Mouse (Mus musculus) CH12.LX (cell line): ENCODE measurements around the gene Tmco5. TPM values are rescaled to one million over a fixed set of nuclear protein-coding genes. Genes with fewer than 3 reads are reported as not detected.

ENCODE experiments used
- DNase-seq: peaks from one replicate; pipeline ENCODE4 v3.0.0-alpha.2; 2013; ENCODE audit errors: extremely low read depth
- H3K27ac ChIP-seq: 2 replicates; pipeline ENCODE4 v1.5.1; 2012; ENCODE audit warnings: low read depth, mild to moderate bottlenecking, control low read depth, moderate library complexity; ENCODE audit not compliant: insufficient read depth
- H3K27me3 ChIP-seq: replicated peaks from 2 replicates; pipeline ENCODE3; 2012; ENCODE audit warnings: inconsistent platforms
- H3K36me3 ChIP-seq, 2 experiments: replicated peaks in 1 of 2; 2 replicates each; pipeline versions ENCODE3 to v1.6.1; 2012; ENCODE audit warnings: inconsistent platforms in 1 of 2, low read length in 1 of 2, mild to moderate bottlenecking in 1 of 2, mixed read lengths in 1 of 2, moderate library complexity in 1 of 2; ENCODE audit not compliant: control insufficient read depth in 1 of 2, insufficient read depth in 1 of 2
- H3K4me1 ChIP-seq, 2 experiments: 2 replicates each; pipeline ENCODE4 v1.6.1; 2012; ENCODE audit warnings: inconsistent platforms in 1 of 2, moderate library complexity in 1 of 2; ENCODE audit not compliant: insufficient read depth in 2 of 2, control insufficient read depth in 1 of 2
- H3K4me2 ChIP-seq: 2 replicates; pipeline ENCODE4 v1.6.1; 2012; ENCODE audit warnings: low read depth, mild to moderate bottlenecking, control low read depth; ENCODE audit not compliant: poor library complexity, insufficient read depth, severe bottlenecking
- H3K4me3 ChIP-seq, 3 experiments: fragments of 150-350 bp in 1 of 3; sonication (generic) in 1 of 3; replicated peaks in 1 of 3; 2 replicates each; pipeline versions ENCODE3 to v1.5.1; 2011 to 2012; ENCODE audit warnings: low read depth in 2 of 3, low read length in 2 of 3, mild to moderate bottlenecking in 2 of 3, moderate library complexity in 2 of 3, control low read depth in 1 of 3, improper control_type of control experiment in 1 of 3, inconsistent platforms in 1 of 3, mixed read lengths in 1 of 3; ENCODE audit not compliant: poor library complexity in 1 of 3
- H3K79me2 ChIP-seq: replicated peaks from 2 replicates; pipeline ENCODE4 v1.6.1; 2012; ENCODE audit warnings: mild to moderate bottlenecking, moderate library complexity; ENCODE audit not compliant: control insufficient read depth, poor library complexity, insufficient read depth, severe bottlenecking; ENCODE audit errors: extremely low read depth
- H3K9ac ChIP-seq: 2 replicates; pipeline ENCODE4 v1.6.1; 2012; ENCODE audit warnings: low read depth, mild to moderate bottlenecking, control low read depth, moderate library complexity; ENCODE audit not compliant: insufficient read depth
- H3K9me3 ChIP-seq: replicated peaks from 2 replicates; pipeline ENCODE3; 2012; ENCODE audit warnings: low read length, inconsistent platforms, mixed read lengths
- BHLHE40 ChIP-seq: IDR thresholded peaks from 2 replicates; pipeline ENCODE4 v1.6.1; 2011; ENCODE audit warnings: mild to moderate bottlenecking, low read depth, low read length, improper control_type of control experiment
- CHD2 ChIP-seq: IDR thresholded peaks from 2 replicates; pipeline ENCODE4 v1.6.1; 2011; ENCODE audit warnings: low read length, improper control_type of control experiment
- CTCF ChIP-seq, 2 experiments: IDR thresholded peaks in 1 of 2; conservative IDR thresholded peaks in 1 of 2; 2 replicates each; pipeline ENCODE4 v1.5.1; 2011 to 2012; ENCODE audit warnings: low read depth in 2 of 2, low read length in 2 of 2, improper control_type of control experiment in 1 of 2, inconsistent platforms in 1 of 2, mild to moderate bottlenecking in 1 of 2, moderate library complexity in 1 of 2
- EP300 ChIP-seq: IDR thresholded peaks from 2 replicates; pipeline ENCODE4 v1.6.1; 2011; ENCODE audit warnings: low read length, improper control_type of control experiment
- ETS1 ChIP-seq: conservative IDR thresholded peaks from 2 replicates; pipeline ENCODE4 v1.6.1; 2012; ENCODE audit warnings: low read depth, mild to moderate bottlenecking, inconsistent platforms, low read length, improper control_type of control experiment, moderate library complexity
- GABPA ChIP-seq: IDR thresholded peaks from 2 replicates; pipeline ENCODE4 v1.6.1; 2012; ENCODE audit warnings: low read depth, low read length, improper control_type of control experiment, inconsistent platforms; ENCODE audit not compliant: insufficient replicate concordance
- HCFC1 ChIP-seq: IDR thresholded peaks from 2 replicates; pipeline ENCODE4 v1.6.1; 2012; ENCODE audit warnings: low read depth, mild to moderate bottlenecking, inconsistent platforms, low read length, improper control_type of control experiment
- IRF4 ChIP-seq: IDR thresholded peaks from 2 replicates; pipeline ENCODE4 v1.6.1; 2014; ENCODE audit warnings: low read depth, mild to moderate bottlenecking, inconsistent platforms, low read length, improper control_type of control experiment
- JUN ChIP-seq: IDR thresholded peaks from 2 replicates; pipeline ENCODE4 v1.6.1; 2011; ENCODE audit warnings: low read depth, mild to moderate bottlenecking, low read length, improper control_type of control experiment, moderate library complexity; ENCODE audit not compliant: insufficient read depth
- JUND ChIP-seq: conservative IDR thresholded peaks from 2 replicates; pipeline ENCODE4 v1.6.1; 2011; ENCODE audit warnings: low read depth, low read length, improper control_type of control experiment
- KAT2A ChIP-seq: IDR thresholded peaks from 2 replicates; pipeline ENCODE4 v1.6.1; 2012; ENCODE audit warnings: low read length, improper control_type of control experiment, inconsistent platforms; ENCODE audit not compliant: insufficient replicate concordance
- MAX ChIP-seq: IDR thresholded peaks from 2 replicates; pipeline ENCODE4 v1.6.1; 2011; ENCODE audit warnings: low read length, improper control_type of control experiment
- MAZ ChIP-seq: IDR thresholded peaks from 2 replicates; pipeline ENCODE4 v1.6.1; 2012; ENCODE audit warnings: low read depth, mild to moderate bottlenecking, inconsistent platforms, low read length, improper control_type of control experiment, moderate library complexity
- MEF2A ChIP-seq: IDR thresholded peaks from 2 replicates; pipeline ENCODE4 v1.6.1; 2014; ENCODE audit warnings: low read depth, mild to moderate bottlenecking, inconsistent platforms, low read length, improper control_type of control experiment, borderline replicate concordance
- MXI1 ChIP-seq: IDR thresholded peaks from 2 replicates; pipeline ENCODE4 v1.6.1; 2011; ENCODE audit warnings: mild to moderate bottlenecking, low read depth, low read length, improper control_type of control experiment
- MYC ChIP-seq: IDR thresholded peaks from 2 replicates; pipeline ENCODE4 v1.6.1; 2011; ENCODE audit warnings: low read depth, mild to moderate bottlenecking, improper control_type of control experiment, low read length
- NELFE ChIP-seq: IDR thresholded peaks from 2 replicates; pipeline ENCODE4 v1.6.1; 2011; ENCODE audit warnings: low read depth, low read length, improper control_type of control experiment
- NRF1 ChIP-seq: IDR thresholded peaks from 2 replicates; pipeline ENCODE4 v1.6.1; 2014; ENCODE audit warnings: low read depth, mild to moderate bottlenecking, inconsistent platforms, low read length, improper control_type of control experiment, moderate library complexity
- PAX5 ChIP-seq: IDR thresholded peaks from 2 replicates; pipeline ENCODE4 v1.6.1; 2012; ENCODE audit warnings: low read length, inconsistent platforms, mixed read lengths
- POLR2A ChIP-seq: IDR thresholded peaks from 2 replicates; pipeline ENCODE4 v1.6.1; 2011; ENCODE audit warnings: low read depth, mild to moderate bottlenecking, improper control_type of control experiment, low read length
- RAD21 ChIP-seq: IDR thresholded peaks from 2 replicates; pipeline ENCODE4 v1.6.1; 2011; ENCODE audit warnings: low read depth, mild to moderate bottlenecking, low read length, improper control_type of control experiment, moderate library complexity
- RCOR1 ChIP-seq: conservative IDR thresholded peaks from 2 replicates; pipeline ENCODE4 v1.6.1; 2012; ENCODE audit warnings: low read depth, mild to moderate bottlenecking, inconsistent platforms, low read length, improper control_type of control experiment
- SMC3 ChIP-seq: IDR thresholded peaks from 2 replicates; pipeline ENCODE4 v1.6.1; 2011; ENCODE audit warnings: low read depth, low read length, improper control_type of control experiment
- TBP ChIP-seq: conservative IDR thresholded peaks from 2 replicates; pipeline ENCODE4 v1.6.1; 2011; ENCODE audit warnings: low read depth, low read length, improper control_type of control experiment
- TCF12 ChIP-seq: IDR thresholded peaks from 2 replicates; pipeline ENCODE4 v1.6.1; 2014; ENCODE audit warnings: low read depth, mild to moderate bottlenecking, inconsistent platforms, low read length, improper control_type of control experiment
- UBTF ChIP-seq: IDR thresholded peaks from 2 replicates; pipeline ENCODE4 v1.6.1; 2012; ENCODE audit warnings: low read depth, mild to moderate bottlenecking, inconsistent platforms, low read length, improper control_type of control experiment, moderate library complexity
- USF2 ChIP-seq: conservative IDR thresholded peaks from 2 replicates; pipeline ENCODE4 v1.6.1; 2011; ENCODE audit warnings: low read depth, low read length, improper control_type of control experiment
- ZC3H11A ChIP-seq: IDR thresholded peaks from 2 replicates; pipeline ENCODE4 v1.6.1; 2012; ENCODE audit warnings: low read depth, mild to moderate bottlenecking, inconsistent platforms, low read length, improper control_type of control experiment
- ZMIZ1 ChIP-seq: IDR thresholded peaks from 2 replicates; pipeline ENCODE4 v1.6.1; 2012; ENCODE audit warnings: low read depth, mild to moderate bottlenecking, inconsistent platforms, low read length, improper control_type of control experiment
- ZNF384 ChIP-seq: IDR thresholded peaks from 2 replicates; pipeline ENCODE4 v1.6.1; 2012; ENCODE audit warnings: low read depth, low read length, improper control_type of control experiment, inconsistent platforms
- dilution Hi-C: fragments of 300-500 bp; cut with MboI; formaldehyde crosslinking; loops from 2 replicates; pipeline ENCODE4 v1.14.3; 2020; ENCODE audit warnings: low sequenced_read_pairs; ENCODE audit not compliant: extremely low pct_unique_long_range_greater_than_20kb, extremely low pct_ligation_motif_present
- in situ Hi-C: fragments of 300-500 bp; cut with MboI; formaldehyde crosslinking; loops from 3 replicates; pipeline ENCODE4 v1.14.3; 2019; ENCODE audit warnings: low sequenced_read_pairs, low pct_ligation_motif_present, low pct_unique_long_range_greater_than_20kb, mixed read lengths
- polyA plus RNA-seq: library from polyadenylated mRNA; unstranded; fragments of >175 nt; gene quantifications from 2 replicates; pipeline ENCODE4 v1.2.1, GENCODE M21; 2012; ENCODE audit warnings: low read depth; ENCODE audit not compliant: insufficient read length
- total RNA-seq, 2 experiments: library from RNA; depleted of rRNA; stranded (reverse); fragments of 300-350 nt in 1 of 2; fragments of >200 nt in 1 of 2; gene quantifications; 2 replicates each; pipeline ENCODE4 v1.2.3; 2012 to 2014

The Tmco5 gene
- total RNA-seq (2012; rRNA removed) (not detected in 2 replicates), total RNA-seq (2014; rRNA removed) (not detected in 2 replicates), polyA plus RNA-seq (not detected in 2 replicates)

DNA sequence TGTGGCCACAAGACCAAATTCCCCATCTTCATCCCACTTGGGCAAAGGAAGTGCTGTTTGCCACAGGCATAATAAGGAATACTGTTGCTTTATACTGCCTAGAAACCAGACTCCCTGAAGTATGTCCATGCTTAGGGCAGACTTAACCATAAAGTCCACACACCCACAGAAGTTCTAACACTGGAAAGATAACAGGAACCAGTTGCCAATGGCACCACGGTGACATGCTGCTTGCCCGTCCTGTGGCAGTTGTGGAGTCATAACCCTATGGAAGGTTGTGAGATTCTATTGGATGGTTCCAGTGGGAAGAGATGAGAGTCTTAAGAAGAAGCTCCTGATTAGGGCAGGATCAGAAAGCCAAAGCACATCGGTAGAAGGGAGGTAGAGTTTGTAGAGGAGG, at the start of gene Tmco5:
Gene Tmco5, plus strand, starts transcription at position 301 of the 400 bp plus-strand sequence.
- Histone ChIP-seq H3K27me3 (peaks cover 2% of the 10 kb centered on the region), H3K27ac (no peak within 1 kb of the TSS), H3K9me3 (no peaks in the 10 kb centered on the region), H3K9ac (no peak within 1 kb of the TSS), H3K79me2 (no peaks in the 10 kb centered on the region), H3K4me2 (no peak within 1 kb of the TSS), H3K4me3 (no peak within 1 kb of the TSS), H3K4me1 (no peaks in the 10 kb centered on the region), H3K36me3 (no peaks in the 10 kb centered on the region)
- TF ChIP-seq HCFC1 (no peak), NRF1 (no peak), GABPA (no peak), IRF4 (no peak), SMC3 (no peak), ETS1 (no peak), JUN (no peak), CTCF (conservative IDR thresholded peaks at IDR 0.05 in 1 of 2, IDR thresholded peaks at IDR 0.05 in 1 of 2; ENCODE audit: low read depth in 2 of 2, low read length in 2 of 2) (no peak), ZNF384 (no peak), CHD2 (no peak), TCF12 (no peak), ZC3H11A (no peak), MXI1 (no peak), EP300 (no peak), RCOR1 (no peak), NELFE (no peak), RAD21 (no peak), ZMIZ1 (no peak), BHLHE40 (no peak)
- in situ Hi-C loops: loop anchor here (25.0 kb wide), 1 partner anchor 584 kb away; no protein-coding TSS in a partner anchor
- DNase-seq: no peak
- dilution Hi-C loops: no loop called here

DNA sequence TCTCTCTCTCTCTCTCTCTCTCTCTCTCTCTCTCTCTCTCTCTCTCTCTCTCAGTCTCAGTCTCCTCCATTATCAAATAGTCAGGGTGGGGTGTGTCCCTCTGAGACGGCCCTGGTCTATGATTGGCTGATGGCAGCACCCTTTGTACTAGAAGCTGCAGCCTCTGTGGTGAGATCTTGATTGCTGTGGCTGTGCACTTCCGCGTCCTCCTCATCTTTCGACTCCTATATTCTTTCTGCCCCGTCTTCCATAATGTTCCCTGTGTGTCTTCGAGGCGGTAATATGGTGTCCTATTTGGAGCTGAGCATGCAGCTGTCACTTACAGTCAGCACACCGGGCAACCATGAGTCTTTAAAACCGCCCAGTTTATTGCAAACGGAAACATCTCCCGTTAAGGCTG, 46.6 kb upstream of the Tmco5 start:
- H3K4me1 ChIP-seq: peaks cover 2 to 5% of the 10 kb centered on the region in 2 experiments; a peak in 2 of 4 replicates
- dilution Hi-C loops (no loop called here), in situ Hi-C loops (no loop called here)
- no peaks in the 10 kb centered on the region for H3K36me3 ChIP-seq
- H3K27me3 ChIP-seq: no peaks in the 10 kb centered on the region
- peak overlapping the region; percentile 42; the same call in 1 of the 2 replicates for H3K9ac ChIP-seq
- H3K9me3 ChIP-seq: no peaks in the 10 kb centered on the region
- peak overlapping the region; percentile 62 for H3K4me2 ChIP-seq
- H3K4me3 ChIP-seq: peak overlapping the region in 1 of 3 experiments; percentile 41
- H3K79me2 ChIP-seq: no peaks in the 10 kb centered on the region
- H3K27ac ChIP-seq: no peak overlapping the region
- peak; percentile 15 for DNase-seq
- TF ChIP-seq USF2 (no peak), RCOR1 (0 out of 2 replicates have a peak, but pooled peaks have one; percentile 13), TCF12 (no peak), EP300 (peak; percentile 1; the same call in 1 of the 2 replicates), POLR2A (no peak), MAZ (no peak), ETS1 (0 out of 2 replicates have a peak, but pooled peaks have one; percentile 7), JUND (peak; percentile 68), IRF4 (0 out of 2 replicates have a peak, but pooled peaks have one; percentile 14), SMC3 (no peak), NRF1 (no peak), HCFC1 (0 out of 2 replicates have a peak, but pooled peaks have one; percentile 8), KAT2A (no peak), GABPA (no peak), CHD2 (no peak), MAX (no peak), MXI1 (no peak), MEF2A (no peak; the same call in 1 of the 2 replicates), UBTF (no peak), RAD21 (no peak), MYC (no peak), JUN (no peak), ZNF384 (no peak), PAX5 (no peak), TBP (no peak), ZC3H11A (no peak)
